In genomic region chr10:70916697-70917096, GRCm38 (mm10) we compare ENCODE assay signal across 13 mouse cellular contexts.
DNase-seq lines count a peak whose midpoint lies in the region; ATAC-seq lines count a peak whose summit lies in the region.
"Had no signal": no experiment of that assay in that cellular context is flagged by ENCODE, and none has a peak within 500 bp of the region (broad histone marks: within the 10 kb centered on the region; RNA-seq: fewer than 3 reads in every experiment).

No protein-coding gene starts in this region.

- no peaks in the 10 kb centered on the region for H3K36me3 ChIP-seq in forebrain, embryonic 15.5 days
- H3K36me3 ChIP-seq: hindbrain, embryonic 10.5 days; kidney, embryonic 15.5 days had no signal

- no peak overlapping the region for H3K9ac ChIP-seq in forebrain, embryonic 15.5 days (replicated peaks)
- H3K9ac ChIP-seq: kidney, embryonic 15.5 days had no signal

- 85% methylated on average over 6 of the region's 6 CpGs for WGBS in forebrain, embryonic 15.5 days

- intact Hi-C loops in heart, postnatal 36 days (cut with DNase I) = no loop called here
- intact Hi-C loops in left cerebral cortex, postnatal 4 days (cut with DNase I) = no loop called here
- intact Hi-C loops in left cerebral cortex, postnatal 14 days (cut with DNase I) = no loop called here

- no peak overlapping the region for H3K27ac ChIP-seq in forebrain, embryonic 15.5 days (replicated peaks)
- H3K27ac ChIP-seq: hindbrain, embryonic 10.5 days; kidney, embryonic 15.5 days had no signal

- no peak overlapping the region for H3K4me2 ChIP-seq in forebrain, embryonic 15.5 days (replicated peaks)
- H3K4me2 ChIP-seq: kidney, embryonic 15.5 days; midbrain, embryonic 11.5 days had no signal

- ATAC-seq in granulocyte monocyte progenitor cell, adult 5-6 weeks (replicated peaks; ENCODE audit: poor library complexity, severe bottlenecking) = no peak
- no peak for ATAC-seq in forebrain, embryonic 15.5 days (replicated peaks)
- ATAC-seq: forebrain, embryonic 16.5 days had no signal

- no peaks in the 10 kb centered on the region for H3K4me1 ChIP-seq in forebrain, embryonic 15.5 days
- H3K4me1 ChIP-seq: hindbrain, embryonic 10.5 days; kidney, embryonic 15.5 days had no signal

- H3K27me3 ChIP-seq in forebrain, embryonic 15.5 days = no peaks in the 10 kb centered on the region
- H3K27me3 ChIP-seq: kidney, embryonic 15.5 days had no signal

- no peak overlapping the region for H3K4me3 ChIP-seq in forebrain, embryonic 15.5 days
- H3K4me3 ChIP-seq: hindbrain, embryonic 10.5 days; kidney, embryonic 15.5 days had no signal

- DNase-seq in heart, adult 11 months = peak; percentile 16
- DNase-seq in heart, postnatal 36 days = no peak
- peak; percentile 18 for DNase-seq in left cerebral cortex, postnatal 4 days
- DNase-seq in left cerebral cortex, postnatal 14 days (ENCODE audit: low spot score in 2 of 2) = no peak
- peak; percentile 1 for DNase-seq in 416B (ENCODE audit: low read depth)
- DNase-seq in WW6 (ENCODE audit: low read depth, low spot score) = peak; percentile 16
- DNase-seq: thymus, postnatal 36 days had no signal

- H3K9me3 ChIP-seq in forebrain, embryonic 15.5 days = no peaks in the 10 kb centered on the region

Comparison
In these comparisons a context has a peak if more than half of its experiments do, and no peak if none do; other contexts are left out.
1. DNase-seq: peak in heart, adult 11 months (single experiment), left cerebral cortex, postnatal 4 days (single experiment), 416B (single experiment) and WW6 (single experiment); none in heart, postnatal 36 days (0 of 2) and left cerebral cortex, postnatal 14 days (0 of 2).